Mouse (Mus musculus): ENCODE measurements around the gene Emid1.
A peak's percentile ranks its signal among the peaks of the same experiment; 100 is the strongest.
"Not testable (repeated sequence)": the region's sequence is repeated elsewhere in the genome, so short reads cannot be mapped to it uniquely, and the experiment has no call there.

The Emid1 gene

GRCm38 (mm10) chr11:5102384-5102783, 49.7 kb downstream of the Emid1 start:
- no peak for DNase-seq

DNA sequence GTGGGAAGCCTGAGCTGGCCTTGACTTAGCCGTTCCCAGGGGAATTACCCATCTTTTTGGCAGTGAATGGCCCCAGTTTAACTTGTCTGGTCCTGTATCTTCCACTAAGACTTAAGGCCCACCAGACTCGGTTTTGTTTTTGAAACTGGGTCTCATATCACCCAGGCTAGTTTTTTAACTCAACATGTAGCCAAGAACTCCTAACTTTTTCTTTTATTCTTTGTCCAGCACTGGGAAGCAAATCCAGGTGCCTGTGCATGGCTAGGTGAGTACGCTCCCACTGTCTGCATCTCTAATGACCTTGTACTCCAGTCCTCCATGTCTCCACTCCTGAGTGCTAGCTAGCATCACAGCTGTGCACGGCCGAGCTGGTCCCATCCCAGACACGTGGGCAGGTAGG, 50.4 kb downstream of the Emid1 start:
- DNase-seq: no peak

DNA sequence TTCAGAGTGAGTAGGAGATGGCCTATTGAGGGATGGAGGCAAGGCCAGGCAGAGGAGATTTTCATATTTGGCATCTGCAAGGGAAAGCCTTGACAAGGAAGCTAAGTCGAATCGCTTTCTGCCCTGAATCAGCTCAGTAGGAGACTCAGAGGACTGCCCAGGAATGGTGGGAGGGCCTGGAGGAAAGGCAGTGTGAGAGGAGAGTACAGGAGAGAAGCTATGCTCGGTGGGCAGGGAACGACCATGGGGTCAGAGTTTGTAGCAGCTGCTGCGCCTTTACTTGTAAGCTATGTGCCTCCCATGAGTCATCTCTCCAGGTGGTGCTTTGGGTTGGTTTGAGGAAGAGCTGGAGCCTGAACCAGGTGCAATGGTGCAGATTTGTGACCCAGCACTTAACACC, 51.3 kb downstream of the Emid1 start:
- no peak for DNase-seq

- DNase-seq: peak; percentile 42
Observed at GRCm38 (mm10) chr11:5100283-5100682, 51.8 kb downstream of the Emid1 start.

GRCm38 (mm10) chr11:5099576-5100183, 52.4 kb downstream of the Emid1 start:
- peak; percentile 91 for DNase-seq

- DNase-seq: peak; percentile 97
Observed at GRCm38 (mm10) chr11:5098736-5099542, 53.1 kb downstream of the Emid1 start, which contains the start of the genes Rhbdd3 and Ewsr1. TSS of gene Rhbdd3 (plus strand) at chr11:5098926. TSS of gene Ewsr1 (minus strand) at chr11:5099266.

DNA sequence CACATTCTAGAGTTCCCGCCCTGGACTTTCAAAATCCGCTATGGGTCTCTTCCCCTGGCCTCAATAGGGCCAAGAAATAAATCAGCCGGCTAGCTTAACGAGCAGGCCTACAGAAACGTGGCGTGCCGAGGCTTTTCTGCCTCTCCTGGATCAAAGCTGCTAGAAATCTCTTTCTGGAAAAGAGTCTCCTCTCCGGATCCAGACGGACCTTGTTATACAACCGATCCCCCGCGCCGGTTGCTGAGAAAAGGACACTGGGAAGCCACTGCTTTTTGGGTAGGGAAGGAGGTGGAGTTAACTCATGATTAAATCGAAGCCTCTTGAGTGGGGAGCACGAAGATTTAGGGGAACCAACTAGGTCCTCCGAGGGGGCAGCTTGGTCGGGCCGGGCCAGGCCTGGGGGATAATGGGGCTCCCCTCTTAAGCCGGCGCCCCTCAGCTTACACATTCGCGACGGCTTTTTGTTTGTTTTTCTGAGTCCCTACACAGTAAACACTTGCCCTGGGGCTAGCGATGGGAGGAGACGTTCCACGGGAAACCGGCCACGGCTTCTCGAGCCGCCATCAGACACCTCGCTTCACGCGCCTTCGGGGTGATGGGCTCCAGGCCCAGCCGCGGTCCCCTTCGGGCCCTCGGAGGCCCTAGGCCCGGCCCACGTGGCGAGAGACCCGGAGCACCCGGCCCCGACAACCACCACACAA, 53.9 kb downstream of the Emid1 start:
- DNase-seq: peak; percentile 67

DNA sequence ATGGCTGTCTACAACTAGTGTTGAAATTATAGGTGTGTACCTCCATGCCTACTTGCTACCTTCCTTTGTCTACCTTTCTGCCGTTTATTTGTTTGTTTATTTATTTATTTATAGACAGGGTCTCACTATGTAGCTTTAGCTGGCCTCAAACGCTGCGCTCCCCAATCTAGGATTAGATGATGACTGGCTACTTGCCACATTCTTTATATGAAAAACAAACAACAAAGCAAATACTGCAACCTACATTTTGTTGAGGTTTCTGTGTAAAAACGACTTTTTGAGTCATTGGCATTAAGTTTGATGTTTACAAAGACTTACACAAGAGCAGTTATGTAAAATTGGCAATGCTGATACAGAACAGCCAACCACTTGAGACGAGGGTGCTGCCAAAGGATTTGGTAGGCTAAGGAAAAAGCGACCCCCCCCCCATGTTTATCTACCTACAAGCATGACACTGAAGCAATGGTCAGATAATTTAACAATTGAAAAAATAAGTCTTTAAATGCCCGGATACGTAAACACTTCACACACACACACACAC, 55.5 kb downstream of the Emid1 start:
- no peak for DNase-seq

DNA sequence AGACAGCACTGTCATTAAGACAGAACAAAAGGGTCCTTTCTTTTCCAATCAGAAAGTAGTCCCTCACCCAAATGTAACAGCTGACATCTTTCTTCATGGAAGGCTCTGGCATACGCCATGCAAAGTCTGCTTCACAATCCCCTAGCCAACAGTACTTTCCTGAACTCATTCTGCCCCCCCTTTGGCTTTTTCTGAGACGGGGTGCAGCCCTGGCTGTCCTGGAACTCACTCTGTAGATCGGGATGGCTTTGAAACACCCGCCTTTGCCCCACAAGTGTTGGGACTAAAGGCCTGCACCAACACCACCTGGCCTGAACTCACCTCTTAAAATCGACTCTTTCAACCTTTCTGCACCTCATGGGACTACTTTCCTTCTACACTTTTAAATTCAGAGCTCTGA, 56.2 kb downstream of the Emid1 start:
- DNase-seq: no peak

GRCm38 (mm10) chr11:5091706-5092105, 60.4 kb downstream of the Emid1 start:
- no peak for DNase-seq

- no peak for DNase-seq
Observed at GRCm38 (mm10) chr11:5089147-5089546, 62.9 kb downstream of the Emid1 start.

GRCm38 (mm10) chr11:5076843-5077242, 75.2 kb downstream of the Emid1 start:
- not testable (repeated sequence) for DNase-seq

DNA sequence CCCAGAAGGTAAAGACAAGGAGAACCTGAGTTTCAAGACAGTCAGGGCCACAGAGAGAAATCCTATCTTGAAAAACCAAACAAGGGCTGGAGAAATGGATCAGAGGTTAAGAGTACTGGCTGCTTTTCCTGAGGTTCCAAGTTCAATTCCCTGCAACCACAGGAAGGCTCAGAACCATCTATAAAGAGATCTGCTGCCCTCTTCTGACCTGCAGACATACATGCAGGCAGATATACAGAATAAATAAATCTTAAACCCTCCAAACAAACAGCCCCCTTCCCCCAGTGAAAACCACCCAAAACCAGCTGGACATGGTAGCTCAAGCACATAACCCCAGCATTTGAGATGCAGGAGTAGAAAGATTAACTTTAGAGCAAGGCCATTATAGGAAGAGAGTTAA, 76.3 kb downstream of the Emid1 start:
- no peak for DNase-seq

GRCm38 (mm10) chr11:5074882-5075281, 77.2 kb downstream of the Emid1 start:
- peak; percentile 44 for DNase-seq

- DNase-seq: no peak
Observed at GRCm38 (mm10) chr11:5068126-5068971, 83.7 kb downstream of the Emid1 start.

GRCm38 (mm10) chr11:5067063-5067462, 85.0 kb downstream of the Emid1 start:
- no peak for DNase-seq

GRCm38 (mm10) chr11:5065056-5065821, 86.8 kb downstream of the Emid1 start, which contains the start of gene Gas2l1:
TSS of gene Gas2l1 (minus strand) at chr11:5065327.
- peak; percentile 92 for DNase-seq

DNA sequence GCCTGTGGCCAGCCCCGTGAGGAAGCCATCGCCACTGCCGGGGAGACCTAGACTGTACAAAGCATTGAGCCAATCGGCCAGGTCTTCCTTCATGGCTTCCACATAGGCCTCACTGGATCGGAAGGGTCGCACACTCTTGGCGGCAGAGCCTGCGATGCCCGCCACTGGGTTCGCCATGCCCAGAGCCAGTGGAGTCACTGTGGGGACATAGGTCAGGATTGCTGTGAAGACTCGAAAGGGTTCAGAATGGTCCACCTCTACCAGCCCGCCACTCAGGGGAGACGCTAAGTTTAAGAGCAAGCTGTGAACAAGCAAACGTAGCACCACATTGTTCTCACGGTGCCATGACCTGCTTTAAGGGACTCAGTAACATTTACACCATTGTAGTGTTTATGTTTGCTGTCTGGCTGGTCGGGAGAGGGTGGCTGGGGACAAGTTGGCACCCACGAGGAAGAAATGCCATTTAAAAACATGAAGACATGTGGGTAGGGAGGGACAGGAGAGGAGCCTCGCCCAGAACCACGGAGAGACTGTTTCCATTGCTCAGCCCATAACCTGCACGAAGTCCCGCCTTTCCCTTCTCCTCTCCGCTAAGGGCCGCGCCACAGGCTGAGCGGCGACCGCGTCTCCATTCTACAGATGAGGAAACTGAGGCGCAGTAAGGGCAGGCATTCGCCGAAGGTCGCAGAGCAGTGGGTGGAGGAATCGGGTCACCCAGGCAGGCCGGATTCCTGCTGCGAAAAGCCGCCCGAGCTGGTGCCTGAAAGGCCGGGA, 87.6 kb downstream of the Emid1 start:
- peak; percentile 27 for DNase-seq

GRCm38 (mm10) chr11:5063561-5064281, 88.3 kb downstream of the Emid1 start:
- no peak for DNase-seq

All from kidney, adult 9 months (tissue).